Mouse (Mus musculus) liver, embryonic 11.5 days (tissue): Measurements from ENCODE around the gene Col4a1. TPM values are rescaled to one million over a fixed set of nuclear protein-coding genes. Genes with fewer than 3 reads are reported as not detected.

Experiments
- ATAC-seq: fragments of 200-750 bp; cut with Nextera tagmentation; replicated peaks from 2 replicates; pipeline ENCODE4 v1.8.0; 2017; ENCODE audit warnings: moderate number of reproducible peaks, mild to moderate bottlenecking, moderate TSS enrichment, moderate library complexity; ENCODE audit not compliant: low FRiP score
- DNase-seq: peaks from one replicate; pipeline ENCODE4 v3.0.0-alpha.2; 2017; ENCODE audit warnings: low spot score
- H3K27ac ChIP-seq: fragments of 300-500 bp; sonication (generic); 2 replicates; pipeline ENCODE4 v1.5.1; 2014; ENCODE audit warnings: mild to moderate bottlenecking, low read depth, low read length, control low read depth
- H3K27me3 ChIP-seq: fragments of 300-500 bp; sonication (generic); replicated peaks from 2 replicates; pipeline ENCODE4 v1.6.1; 2014; ENCODE audit warnings: low read length, mixed read lengths; ENCODE audit not compliant: control insufficient read depth, insufficient read depth
- H3K36me3 ChIP-seq: fragments of 300-500 bp; sonication (generic); 2 replicates; pipeline ENCODE4 v1.6.1; 2014; ENCODE audit warnings: mild to moderate bottlenecking, low read length, moderate library complexity, mixed read lengths; ENCODE audit not compliant: control insufficient read depth, insufficient read depth
- H3K4me1 ChIP-seq: fragments of 300-500 bp; sonication (generic); replicated peaks from 2 replicates; pipeline ENCODE4 v1.6.1; 2014; ENCODE audit warnings: low read length, mixed read lengths; ENCODE audit not compliant: control insufficient read depth, insufficient read depth
- H3K4me2 ChIP-seq: fragments of 300-500 bp; sonication (generic); 2 replicates; pipeline ENCODE4 v1.6.1; 2014; ENCODE audit warnings: mild to moderate bottlenecking, control low read depth, moderate library complexity
- H3K4me3 ChIP-seq: fragments of 300-500 bp; sonication (generic); 2 replicates; pipeline ENCODE4 v1.5.1; 2014; ENCODE audit warnings: low read depth, low read length, control low read depth
- H3K9ac ChIP-seq: fragments of 300-500 bp; sonication (generic); 2 replicates; pipeline ENCODE4 v1.6.1; 2014; ENCODE audit warnings: low read depth, low read length, control low read depth
- H3K9me3 ChIP-seq: fragments of 300-500 bp; sonication (generic); 2 replicates; pipeline ENCODE4 v1.6.1; 2016; ENCODE audit warnings: low read length, inconsistent platforms, mixed read lengths; ENCODE audit not compliant: control insufficient read depth
- WGBS: fragments of 180-500 bp; shearing (Covaris S2); extraction: QIAGEN DNeasy Blood & Tissue Kit; methylation state at CpG from one replicate; pipeline ENCODE4 v1.1.7; 2014; 5-methylcytosine and 5-hydroxymethylcytosine counted together
- polyA plus RNA-seq: library from polyadenylated mRNA; unstranded; fragments of >200 nt; fragmentation: Nextera tagmentation; extraction: Ambion mirVana; gene quantifications from 2 replicates; pipeline ENCODE4 v1.2.1, GENCODE M21; 2014

Col4a1 gene
- polyA plus RNA-seq, 1 experiment from 2014 or later: 40.8 TPM

DNA sequence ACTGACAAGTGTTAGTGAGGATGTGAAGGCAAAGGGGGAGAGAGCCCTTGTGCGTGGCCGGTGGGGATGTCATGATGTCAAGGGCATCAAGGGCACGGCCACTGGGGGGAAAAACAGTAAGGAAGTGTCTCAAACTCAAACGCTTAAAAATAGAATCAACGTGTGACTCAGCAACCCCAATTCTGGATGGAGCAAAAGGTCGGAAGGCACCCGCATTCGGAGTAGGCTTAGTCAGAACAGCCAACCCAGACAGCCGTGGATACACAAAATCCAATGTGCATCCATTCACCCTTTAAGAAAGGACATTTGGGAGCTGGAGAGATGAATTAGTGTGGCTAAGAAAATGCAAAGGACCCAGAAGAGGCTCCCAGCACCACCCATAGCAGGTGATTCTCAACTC is 107.1 kb downstream of the Col4a1 start:
- DNase-seq (no peak), ATAC-seq (no peak)
- H3K4me1 ChIP-seq: no peaks in the 10 kb centered on the region
- H3K9me3 ChIP-seq: no peaks in the 10 kb centered on the region
- H3K36me3 ChIP-seq: 0 out of 2 replicates have a peak, but pooled peaks cover 4% of the 10 kb centered on the region
- H3K9ac ChIP-seq: no peak overlapping the region
- no peak overlapping the region for H3K27ac ChIP-seq
- no peak overlapping the region for H3K4me2 ChIP-seq
- no peaks in the 10 kb centered on the region for H3K27me3 ChIP-seq
- WGBS: 68% methylated on average over 9 of the region's 9 CpGs
- no peak overlapping the region for H3K4me3 ChIP-seq

DNA sequence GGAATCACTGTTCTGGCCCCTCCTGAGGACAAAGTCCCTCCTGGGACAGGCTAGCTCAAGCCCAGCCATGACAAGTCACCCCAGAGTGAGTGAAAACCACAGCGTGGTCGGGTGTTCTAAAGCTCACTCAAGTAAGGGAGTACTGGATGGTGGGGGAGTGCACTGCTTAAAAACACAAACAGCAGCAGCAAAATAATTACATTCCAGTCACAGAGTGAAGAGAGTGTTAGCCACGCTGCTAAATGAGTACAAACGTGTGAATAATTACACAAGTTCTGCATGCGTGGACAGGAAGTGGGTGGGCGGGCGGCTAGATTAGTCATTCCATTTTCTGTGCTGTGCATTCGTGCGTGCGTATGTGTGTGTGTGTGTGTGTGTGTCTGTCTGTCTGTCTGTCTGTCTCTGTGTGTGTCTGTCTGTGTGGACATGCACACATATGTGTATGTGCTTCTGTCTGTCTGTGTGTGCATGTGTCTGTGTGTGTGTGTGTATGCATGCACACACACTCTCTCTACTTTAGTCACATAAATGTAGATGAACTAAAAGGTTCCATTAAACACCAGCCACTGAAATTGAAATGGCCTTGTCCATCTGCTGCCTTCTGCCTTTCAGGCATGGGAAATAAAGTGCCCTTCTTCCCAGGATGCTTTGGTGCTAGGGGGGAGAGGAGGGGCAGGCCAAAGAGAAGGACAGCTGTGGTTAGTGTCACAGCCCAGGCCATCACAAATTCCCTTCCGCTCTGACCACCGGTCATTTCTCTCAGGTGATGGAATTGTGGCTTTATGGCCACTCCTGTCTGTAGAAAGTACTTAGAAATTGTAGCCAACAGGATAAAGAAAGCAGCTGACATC is 109.1 kb downstream of the Col4a1 start:
- H3K9me3 ChIP-seq: no peaks in the 10 kb centered on the region
- H3K36me3 ChIP-seq: 0 out of 2 replicates have a peak, but pooled peaks cover 4% of the 10 kb centered on the region
- WGBS: 78% methylated on average over 12 of the region's 12 CpGs
- DNase-seq (no peak), ATAC-seq (no peak)
- no peaks in the 10 kb centered on the region for H3K27me3 ChIP-seq
- no peak overlapping the region for H3K9ac ChIP-seq
- H3K4me2 ChIP-seq: no peak overlapping the region
- no peak overlapping the region for H3K4me3 ChIP-seq
- no peaks in the 10 kb centered on the region for H3K4me1 ChIP-seq
- no peak overlapping the region for H3K27ac ChIP-seq

DNA sequence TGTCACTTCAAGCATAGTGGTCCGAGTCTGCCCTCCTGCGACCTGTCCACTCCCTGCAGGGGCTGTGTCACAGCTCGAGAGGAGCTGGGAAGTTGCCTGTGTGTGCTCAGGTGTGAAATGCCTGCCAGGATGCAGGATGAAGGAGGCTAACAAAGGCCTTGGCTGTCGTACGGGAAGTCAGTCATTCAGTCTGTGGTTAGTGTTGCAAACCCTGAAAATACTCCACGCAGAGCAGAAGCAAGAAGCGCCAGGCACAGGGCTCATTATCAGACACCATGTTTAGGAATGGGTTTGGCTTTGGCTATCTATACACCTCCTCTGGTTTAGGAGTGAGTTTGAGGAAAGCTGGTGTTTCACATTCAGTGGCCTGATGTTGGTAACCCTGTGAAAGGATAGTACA is 114.0 kb downstream of the Col4a1 start:
- 62% methylated on average over 7 of the region's 7 CpGs for WGBS
- no peak overlapping the region for H3K4me3 ChIP-seq
- DNase-seq: no peak
- H3K4me2 ChIP-seq: no peak overlapping the region
- no peak for ATAC-seq
- H3K9me3 ChIP-seq: no peaks in the 10 kb centered on the region
- no peak overlapping the region for H3K27ac ChIP-seq
- H3K4me1 ChIP-seq: no peaks in the 10 kb centered on the region
- H3K36me3 ChIP-seq: 0 out of 2 replicates have a peak, but pooled peaks cover 4% of the 10 kb centered on the region
- no peaks in the 10 kb centered on the region; the same call in 1 of the 2 replicates for H3K27me3 ChIP-seq
- no peak overlapping the region for H3K9ac ChIP-seq

DNA sequence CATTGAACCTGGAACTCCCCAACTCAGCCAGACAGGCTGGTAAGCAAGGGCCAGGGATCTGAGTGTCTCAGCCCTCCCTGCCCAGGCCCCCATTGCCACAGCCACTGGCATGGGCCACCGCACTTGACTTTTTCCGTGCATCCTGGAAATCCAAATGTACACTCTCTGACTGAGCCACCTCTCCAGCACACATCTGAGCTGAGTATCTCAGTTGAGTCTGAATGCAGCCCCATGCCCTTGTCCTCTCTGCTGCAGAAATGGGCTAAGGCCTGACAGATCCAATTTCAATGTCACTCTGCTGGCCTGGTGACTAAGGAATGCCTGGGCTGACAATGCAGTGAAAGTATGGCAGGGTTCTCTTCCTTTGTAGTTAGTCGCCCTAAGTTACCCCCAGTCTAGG is 114.6 kb downstream of the Col4a1 start:
- Histone ChIP-seq H3K9ac (no peak overlapping the region), H3K4me2 (no peak overlapping the region), H3K27me3 (no peaks in the 10 kb centered on the region; the same call in 1 of the 2 replicates), H3K27ac (no peak overlapping the region), H3K4me3 (no peak overlapping the region), H3K9me3 (no peaks in the 10 kb centered on the region), H3K36me3 (0 out of 2 replicates have a peak, but pooled peaks cover 4% of the 10 kb centered on the region), H3K4me1 (no peaks in the 10 kb centered on the region)
- no peak for DNase-seq
- 78% methylated on average over 3 of the region's 3 CpGs for WGBS
- no peak for ATAC-seq

DNA sequence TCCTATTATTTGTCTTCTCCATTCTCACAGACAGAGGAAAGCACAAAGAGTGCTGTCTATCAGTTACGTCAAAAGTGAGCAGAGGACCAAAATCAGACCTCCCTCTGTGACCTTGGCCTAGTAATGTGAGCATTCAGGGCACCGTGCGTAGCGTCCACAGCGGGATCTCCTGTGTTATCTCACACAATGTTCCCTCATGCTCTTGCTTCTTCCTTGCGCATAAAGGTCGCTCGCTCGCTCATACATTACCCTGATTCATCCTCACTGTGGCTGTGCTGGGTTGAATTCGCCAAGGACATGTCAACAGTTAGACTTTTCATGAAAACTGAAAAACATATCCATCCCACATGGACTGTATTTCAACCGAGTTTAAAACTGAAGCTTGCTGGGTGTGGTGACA is 115.4 kb downstream of the Col4a1 start:
- Histone ChIP-seq H3K4me3 (no peak overlapping the region), H3K9ac (no peak overlapping the region), H3K36me3 (0 out of 2 replicates have a peak, but pooled peaks cover 4% of the 10 kb centered on the region), H3K9me3 (no peaks in the 10 kb centered on the region), H3K27me3 (no peaks in the 10 kb centered on the region; the same call in 1 of the 2 replicates), H3K4me1 (no peaks in the 10 kb centered on the region), H3K4me2 (no peak overlapping the region), H3K27ac (no peak overlapping the region)
- 85% methylated on average over 11 of the region's 11 CpGs for WGBS
- ATAC-seq (no peak), DNase-seq (no peak)

DNA sequence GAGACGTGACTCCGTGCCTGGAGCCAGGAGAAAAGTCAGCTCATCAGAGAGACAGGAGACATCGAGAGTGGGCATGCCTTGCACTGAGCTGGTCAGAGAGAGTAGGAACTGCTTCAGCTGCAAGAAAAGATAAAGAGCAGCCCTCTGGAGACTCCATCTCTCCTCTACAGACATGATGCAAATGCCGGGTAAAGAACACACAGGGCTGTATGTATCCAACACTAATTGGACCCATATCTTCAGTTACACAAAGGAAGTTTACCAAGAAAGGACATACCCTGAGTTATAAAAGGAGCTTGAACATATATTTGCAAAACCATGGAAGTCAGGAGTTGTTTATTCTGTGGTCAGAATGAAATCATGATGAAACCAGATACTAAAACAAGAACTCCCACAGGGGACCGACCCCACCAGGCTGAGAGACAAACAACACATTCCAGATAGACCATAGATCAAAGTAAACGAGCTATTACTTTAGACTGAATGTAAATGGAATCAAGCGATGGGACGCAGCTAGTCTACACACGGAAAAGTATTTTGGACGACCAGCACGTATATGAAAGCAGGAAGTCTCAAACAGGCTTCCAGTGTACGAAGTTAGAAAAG is 119.8 kb downstream of the Col4a1 start:
- Histone ChIP-seq H3K36me3 (no peaks in the 10 kb centered on the region), H3K9me3 (no peaks in the 10 kb centered on the region), H3K9ac (no peak overlapping the region), H3K4me1 (0 out of 2 replicates have a peak, but pooled peaks cover 2% of the 10 kb centered on the region), H3K27me3 (peaks cover 15% of the 10 kb centered on the region), H3K4me2 (no peak overlapping the region), H3K27ac (no peak overlapping the region), H3K4me3 (no peak overlapping the region)
- no peak for ATAC-seq
- no peak for DNase-seq
- WGBS: 57% methylated on average over 12 of the region's 12 CpGs

DNA sequence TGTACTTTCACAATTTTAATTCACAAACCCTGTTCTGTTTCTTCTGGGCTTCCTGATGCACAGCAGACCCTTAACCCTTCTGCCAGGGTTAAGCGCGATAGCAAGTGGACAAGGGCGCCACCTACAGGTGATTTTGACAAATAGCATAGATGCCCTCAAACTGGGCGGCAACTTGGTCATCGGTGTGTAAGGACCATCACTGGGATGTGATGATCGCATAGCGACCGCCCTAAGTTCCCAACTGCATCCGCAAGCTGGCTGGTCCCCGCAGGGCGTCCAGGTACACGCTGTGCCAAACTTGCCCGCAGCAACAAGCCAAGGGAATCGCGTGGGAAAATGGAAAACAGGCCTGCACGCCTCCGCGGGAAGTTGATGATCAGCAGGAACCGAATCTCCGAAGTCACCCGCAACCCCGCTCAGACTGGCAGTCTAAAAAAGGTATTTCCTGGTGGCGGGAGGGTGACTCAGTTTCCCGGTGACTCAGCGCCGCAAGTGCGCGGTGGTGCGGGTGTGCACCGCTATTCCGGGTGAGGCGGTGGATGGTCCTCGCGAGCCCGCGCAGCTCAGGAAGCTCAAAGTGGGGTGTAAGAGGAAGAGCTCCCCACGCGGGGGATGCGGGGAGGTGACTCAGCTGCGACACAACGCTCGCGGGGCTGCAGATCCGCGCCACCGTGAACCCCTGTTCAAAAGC is 124.9 kb downstream of the Col4a1 start:
- 3% methylated on average over 46 of the region's 46 CpGs for WGBS
- H3K27ac ChIP-seq: no peak overlapping the region
- ATAC-seq: no peak
- peak overlapping the region; percentile 68 for H3K4me2 ChIP-seq
- H3K4me1 ChIP-seq: 0 out of 2 replicates have a peak, but pooled peaks cover 5% of the 10 kb centered on the region
- H3K36me3 ChIP-seq: no peaks in the 10 kb centered on the region
- no peaks in the 10 kb centered on the region for H3K9me3 ChIP-seq
- peak overlapping the region; percentile 37 for H3K4me3 ChIP-seq
- DNase-seq: peak; percentile 53
- no peak overlapping the region for H3K9ac ChIP-seq
- peaks cover 22% of the 10 kb centered on the region for H3K27me3 ChIP-seq

DNA sequence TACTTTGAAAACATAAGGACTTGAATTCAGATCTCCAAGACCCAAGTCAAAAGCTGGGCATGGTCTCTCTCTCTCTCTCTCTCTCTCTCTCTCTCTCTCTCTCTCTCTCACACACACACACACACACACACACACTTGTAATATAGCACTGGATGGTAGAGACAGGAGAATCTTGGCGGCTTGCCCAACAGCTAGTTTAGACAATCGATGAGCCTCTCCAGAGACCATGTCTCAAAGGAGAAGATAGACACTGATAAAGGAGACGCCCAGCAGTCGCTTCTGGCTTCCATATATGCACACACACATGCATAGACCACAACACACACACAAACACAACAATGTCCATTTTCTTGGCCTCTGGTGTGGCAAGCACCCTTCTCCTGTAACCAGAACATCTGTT is 126.2 kb downstream of the Col4a1 start:
- no peak overlapping the region for H3K4me2 ChIP-seq
- no peaks in the 10 kb centered on the region for H3K36me3 ChIP-seq
- H3K4me1 ChIP-seq: 0 out of 2 replicates have a peak, but pooled peaks cover 5% of the 10 kb centered on the region
- no peak overlapping the region for H3K4me3 ChIP-seq
- ATAC-seq: no peak
- DNase-seq: no peak
- H3K27me3 ChIP-seq: peaks cover 28% of the 10 kb centered on the region
- H3K9ac ChIP-seq: no peak overlapping the region
- 55% methylated on average over 4 of the region's 4 CpGs for WGBS
- no peaks in the 10 kb centered on the region for H3K9me3 ChIP-seq
- no peak overlapping the region for H3K27ac ChIP-seq
